Mouse (Mus musculus): Measurements from ENCODE around the gene Bnc2. TPM values are rescaled to one million over a fixed set of nuclear protein-coding genes. Genes with fewer than 3 reads are reported as not detected.

Gene Bnc2
- 32.2 TPM for polyA plus RNA-seq (2014; fragmentation: Illumina TruSeq; extraction: RNeasy Lipid Tissue Mini Kit (QIAGEN cat#74804))

GRCm38 (mm10) chr4:84675171-84675973, at the start of gene Bnc2:
Gene Bnc2, minus strand, starts transcription at chr4:84675275.

Other genes with a start within 250 kb of the Bnc2 start
- gene Cntln, start 209.0 kb upstream of the Bnc2 start, polyA plus RNA-seq (2014; fragmentation: Illumina TruSeq; extraction: RNeasy Lipid Tissue Mini Kit (QIAGEN cat#74804)): 63.8 TPM

Data from ovary, adult 10 weeks (tissue).